Mouse (Mus musculus): Measurements from ENCODE around the gene Scgb1b10. TPM values are rescaled to one million over a fixed set of nuclear protein-coding genes. Genes with fewer than 3 reads are reported as not detected.
"Not testable (repeated sequence)": the region's sequence is repeated elsewhere in the genome, so short reads cannot be mapped to it uniquely, and the experiment has no call there.

Scgb1b10 gene
- not detected in 2 replicates for polyA plus RNA-seq (2014; fragmentation: Nextera tagmentation; extraction: Ambion mirVana)

DNA sequence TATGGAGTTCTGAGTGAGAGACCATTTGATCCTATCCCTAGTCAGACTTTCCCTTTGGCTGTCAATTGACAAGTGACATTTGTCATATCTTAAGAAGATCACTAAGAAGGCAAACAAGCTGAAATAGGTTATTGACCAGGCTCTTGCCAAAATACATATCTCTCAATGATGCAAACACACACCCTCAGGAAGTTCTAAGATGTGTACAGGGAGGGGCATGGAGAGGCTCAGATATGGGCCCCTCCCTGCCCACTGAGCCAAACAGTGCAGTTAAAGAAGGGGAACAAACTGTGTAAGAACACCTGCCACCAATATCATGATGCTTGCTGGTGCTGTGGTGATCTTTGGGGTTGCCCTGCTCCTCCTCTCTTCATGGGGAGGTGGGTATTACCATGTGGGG is at the start of gene Scgb1b10:
Gene Scgb1b10, plus strand, starts transcription at position 301 of the 400 bp plus-strand sequence.
- H3K27me3 ChIP-seq (ENCODE audit: control insufficient read depth, insufficient read depth, low read length); H3K4me2 ChIP-seq (replicated peaks); H3K9me3 ChIP-seq (ENCODE audit: control insufficient read depth, low read length); DNase-seq (ENCODE audit: low spot score); H3K36me3 ChIP-seq (replicated peaks; ENCODE audit: control insufficient read depth, insufficient read depth); H3K27ac ChIP-seq; H3K9ac ChIP-seq; H3K4me3 ChIP-seq (replicated peaks; ENCODE audit: low read length); H3K4me1 ChIP-seq (replicated peaks; ENCODE audit: control insufficient read depth, insufficient read depth, low read length); ATAC-seq (ENCODE audit: low FRiP score): not testable (repeated sequence)

Other genes with a start within 250 kb of the Scgb1b10 start
- not detected in 2 replicates for gene Scgb2b11, start 110.3 kb downstream of the Scgb1b10 start, polyA plus RNA-seq (2014; fragmentation: Nextera tagmentation; extraction: Ambion mirVana)
- gene Scgb1b11, start 122.0 kb downstream of the Scgb1b10 start, polyA plus RNA-seq (2014; fragmentation: Nextera tagmentation; extraction: Ambion mirVana): not detected in 2 replicates
- not detected in 2 replicates for gene Scgb2b12, start 226.4 kb downstream of the Scgb1b10 start, polyA plus RNA-seq (2014; fragmentation: Nextera tagmentation; extraction: Ambion mirVana)
- not detected in 2 replicates for gene Scgb1b12, start 233.3 kb downstream of the Scgb1b10 start, polyA plus RNA-seq (2014; fragmentation: Nextera tagmentation; extraction: Ambion mirVana)

All from hindbrain, embryonic 14.5 days (tissue).